Mouse (Mus musculus): ENCODE data around the gene Gusb.

DNA sequence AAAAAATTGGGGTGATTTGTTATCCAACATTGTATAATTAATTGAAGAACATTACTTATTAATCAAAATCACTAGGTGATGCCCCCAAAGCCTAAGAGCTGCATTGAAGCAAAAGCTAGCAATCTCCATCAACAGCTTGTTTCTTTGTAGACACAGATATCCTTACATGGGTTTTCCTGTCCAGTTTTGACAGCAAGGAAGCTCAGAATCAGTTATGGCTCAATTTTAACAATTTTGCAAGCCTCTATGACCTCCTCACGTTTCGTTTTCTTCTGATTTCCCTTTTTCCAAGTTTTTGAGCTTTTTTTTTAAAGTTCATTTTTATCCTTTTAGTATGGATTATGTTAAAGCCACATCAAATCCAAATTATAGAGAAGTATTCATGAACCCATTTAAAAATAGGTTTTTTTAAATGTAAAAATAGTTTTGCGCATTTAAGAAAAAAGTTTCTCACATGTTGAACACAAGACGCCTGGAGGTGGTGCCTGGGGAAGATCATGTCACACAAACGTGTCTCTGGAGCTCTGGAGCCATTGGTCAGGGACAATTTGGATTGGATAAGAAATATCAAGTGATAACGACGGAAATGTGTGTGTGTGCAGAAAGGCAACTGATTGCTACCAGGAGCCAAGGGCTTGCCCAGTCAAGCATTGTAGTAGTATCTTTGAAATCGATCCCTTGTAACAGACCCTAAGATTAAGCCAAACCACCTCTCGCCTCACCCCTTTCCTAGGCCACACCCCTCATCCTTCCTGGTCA, 61.9 kb downstream of the Gusb start:
- no peak for TF ChIP-seq POLR2AphosphoS2 (IDR thresholded peaks at IDR 0.05; ENCODE audit: insufficient read length, low read depth)
- TF ChIP-seq POLR2A (IDR thresholded peaks at IDR 0.05; ENCODE audit: insufficient read length, low read depth): peak; percentile 36

Data from myocyte (in vitro differentiated cells).